Mouse (Mus musculus) megakaryocyte, embryonic 14.5 days (primary cell): ENCODE results near the gene Mrm1. TPM values are rescaled to one million over a fixed set of nuclear protein-coding genes. Genes with fewer than 3 reads are reported as not detected.
"Not testable (repeated sequence)": the region's sequence is repeated elsewhere in the genome, so short reads cannot be mapped to it uniquely, and the experiment has no call there.

Source experiments
- H3K27me3 ChIP-seq: replicated peaks from 2 replicates; pipeline ENCODE3; 2012; ENCODE audit warnings: inconsistent platforms
- H3K36me3 ChIP-seq: replicated peaks from 2 replicates; pipeline ENCODE3; 2012; ENCODE audit warnings: low read length, inconsistent platforms, mixed read lengths
- H3K4me1 ChIP-seq: 2 replicates; pipeline ENCODE4 v1.6.1; 2012; ENCODE audit warnings: inconsistent platforms
- H3K4me3 ChIP-seq: replicated peaks from 2 replicates; pipeline ENCODE3; 2012; ENCODE audit warnings: moderate library complexity, mild to moderate bottlenecking, inconsistent platforms
- H3K9me3 ChIP-seq: 2 replicates; pipeline ENCODE4 v1.6.1; 2012; ENCODE audit warnings: inconsistent platforms
- FLI1 ChIP-seq: IDR thresholded peaks from 2 replicates; pipeline ENCODE4 v1.6.1; 2012; ENCODE audit warnings: low read length, inconsistent platforms, mixed read lengths
- GATA1 ChIP-seq: IDR thresholded peaks from 3 replicates; pipeline ENCODE4 v1.6.1; 2012; ENCODE audit warnings: mixed read lengths, low read length, inconsistent platforms, borderline replicate concordance
- polyA plus RNA-seq: library from polyadenylated mRNA; stranded (reverse); fragments of >175 nt; gene quantifications from 2 replicates; pipeline ENCODE4 v1.2.3, GENCODE M21; 2012; ENCODE audit warnings: low replicate concordance; ENCODE audit not compliant: insufficient read depth

Gene Mrm1
- 1.3 and 4.3 TPM in 2 replicates for polyA plus RNA-seq

DNA sequence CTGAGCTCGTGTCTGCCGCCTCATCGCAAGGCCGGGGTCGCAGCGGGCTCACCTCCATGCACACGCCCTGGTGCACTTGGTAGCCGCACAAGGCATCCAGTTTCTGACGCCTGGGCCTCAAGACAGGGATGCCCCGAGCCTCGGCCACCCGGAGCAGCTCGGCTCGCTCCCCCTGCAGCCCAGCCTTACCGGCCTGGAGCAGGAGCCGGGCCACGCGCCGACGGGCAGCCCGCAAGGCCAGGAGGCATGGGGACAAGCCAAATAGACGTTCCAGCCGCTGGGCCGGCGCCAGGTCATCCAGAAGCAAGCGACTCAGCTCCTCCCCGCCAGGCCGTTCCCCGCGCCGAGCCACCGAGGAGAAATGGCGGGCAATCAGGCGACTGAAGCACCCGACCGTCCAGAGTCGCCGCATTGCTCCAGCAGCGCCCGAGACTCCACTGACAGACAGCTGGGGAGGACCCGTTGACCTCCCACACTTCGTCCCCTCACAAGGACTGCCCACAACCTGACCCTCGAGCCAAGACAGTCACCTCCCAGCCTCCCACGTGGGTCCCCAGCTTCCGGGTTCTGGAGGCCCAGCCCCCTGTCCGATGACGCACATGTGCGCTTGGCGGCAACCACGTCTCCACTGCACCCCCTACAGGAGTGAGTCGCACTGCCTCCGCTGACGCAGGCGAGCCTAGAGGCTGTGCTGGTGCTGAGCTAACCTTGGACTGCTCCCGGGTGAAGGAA lies at the start of gene Mrm1:
Gene Mrm1, minus strand, starts transcription at position 555 of the 732 bp plus-strand sequence.
- H3K4me1 ChIP-seq = peaks cover 79% of the 10 kb centered on the region
- TF ChIP-seq GATA1 (no peak), FLI1 (no peak)

DNA sequence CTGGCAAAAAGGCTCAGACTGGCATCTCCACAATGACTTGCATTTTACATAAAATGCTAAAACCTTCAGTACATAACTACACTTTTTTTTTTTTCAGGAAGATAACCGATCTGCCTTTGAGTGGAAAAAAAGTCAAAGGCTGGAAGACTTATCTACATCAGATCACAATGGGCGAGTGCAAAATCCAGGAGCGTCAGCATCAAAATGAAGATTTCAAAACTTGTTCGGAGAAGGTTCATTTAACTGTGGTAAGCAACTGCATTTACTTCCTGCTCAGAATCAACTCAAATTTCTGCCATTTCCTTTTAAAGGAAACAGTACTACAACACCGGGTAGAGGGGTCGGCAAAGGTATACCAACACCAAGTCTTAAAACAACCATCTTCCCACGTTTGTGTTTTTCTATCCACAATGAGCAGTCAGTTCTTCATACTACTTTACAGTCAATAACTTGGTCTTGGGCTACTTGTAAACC lies 49.5 kb upstream of the Mrm1 start:
- TF ChIP-seq GATA1 = no peak
- TF ChIP-seq FLI1 = no peak
- peaks cover 36% of the 10 kb centered on the region for H3K36me3 ChIP-seq

More for the DNA sequence above, at the start of gene Mrm1:
- Histone ChIP-seq H3K27me3 (no peaks in the 10 kb centered on the region), H3K36me3 (peaks cover 64% of the 10 kb centered on the region), H3K9me3 (no peaks in the 10 kb centered on the region), H3K4me3 (peak within 1 kb of the TSS; percentile 99)

DNA sequence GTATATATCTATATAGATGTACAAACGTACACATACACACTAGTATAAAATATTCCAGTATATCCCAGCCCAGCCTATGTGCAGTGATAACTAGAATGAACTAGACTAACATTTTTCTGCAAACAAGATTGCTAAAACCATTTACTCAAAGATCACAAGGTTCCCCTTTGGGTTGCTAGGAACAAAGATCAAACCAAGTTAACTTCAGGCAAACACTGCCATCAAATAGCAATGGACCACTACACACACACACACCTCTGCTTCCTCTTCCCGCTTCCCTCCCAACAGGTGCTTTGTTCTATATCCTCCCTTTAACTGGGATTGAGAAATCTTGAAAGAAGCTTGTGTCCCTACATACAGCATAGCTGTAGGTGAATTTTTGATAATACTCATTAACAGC lies 48.3 kb upstream of the Mrm1 start:
- peak overlapping the region; percentile 88 for H3K4me3 ChIP-seq
- H3K27me3 ChIP-seq = no peaks in the 10 kb centered on the region
- TF ChIP-seq GATA1 (no peak), FLI1 (no peak)
- peaks cover 55% of the 10 kb centered on the region for H3K4me1 ChIP-seq
- peaks cover 47% of the 10 kb centered on the region for H3K36me3 ChIP-seq
- no peaks in the 10 kb centered on the region for H3K9me3 ChIP-seq

More for the DNA sequence above, 49.5 kb upstream of the Mrm1 start:
- Histone ChIP-seq H3K4me3 (peak overlapping the region; percentile 93), H3K27me3 (no peaks in the 10 kb centered on the region), H3K9me3 (no peaks in the 10 kb centered on the region), H3K4me1 (peaks cover 54% of the 10 kb centered on the region)

DNA sequence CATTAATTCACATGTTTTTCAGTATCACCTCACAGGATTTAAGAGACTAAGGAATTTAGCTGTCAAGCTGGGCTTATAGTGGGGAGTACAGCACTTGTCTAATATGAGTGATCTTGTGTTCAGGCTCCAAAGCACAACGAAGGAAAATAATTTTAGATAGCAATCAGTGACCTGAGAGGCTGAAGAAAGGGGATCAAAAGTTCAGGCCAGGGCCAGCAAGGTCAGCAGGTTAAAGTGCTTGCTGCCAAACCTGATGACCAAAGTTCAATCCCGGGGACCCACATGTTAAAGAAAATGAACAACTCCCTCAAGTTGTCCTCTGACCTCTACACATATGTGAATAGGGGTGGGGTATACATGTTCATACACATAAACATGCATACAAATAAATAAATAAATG lies 46.0 kb upstream of the Mrm1 start:
- Histone ChIP-seq H3K4me1 (peaks cover 58% of the 10 kb centered on the region), H3K4me3 (no peak overlapping the region), H3K36me3 (peaks cover 69% of the 10 kb centered on the region), H3K27me3 (no peaks in the 10 kb centered on the region), H3K9me3 (no peaks in the 10 kb centered on the region)
- no peak for TF ChIP-seq GATA1
- TF ChIP-seq FLI1 = no peak

DNA sequence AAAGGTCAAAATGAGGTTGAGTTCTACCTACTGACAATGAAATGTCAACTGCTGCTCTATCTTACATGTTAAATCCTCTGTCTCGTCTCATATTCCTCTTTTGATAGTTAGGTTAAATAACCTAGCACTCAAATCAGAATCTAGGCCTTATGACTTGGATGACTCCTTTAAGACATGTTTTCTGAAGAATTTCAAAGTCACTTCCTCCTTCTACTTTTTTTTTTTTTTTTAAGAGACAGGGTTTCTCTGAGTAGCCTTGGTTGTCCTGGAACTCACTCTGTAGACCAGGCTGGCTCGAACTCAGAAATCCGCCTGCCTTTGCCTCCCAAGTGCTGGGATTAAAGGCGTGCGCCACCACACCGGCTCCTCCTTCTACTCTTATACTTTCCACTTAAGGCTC lies 36.0 kb upstream of the Mrm1 start:
- Histone ChIP-seq H3K4me3 (no peak overlapping the region), H3K9me3 (no peaks in the 10 kb centered on the region), H3K36me3 (peaks cover 92% of the 10 kb centered on the region), H3K27me3 (no peaks in the 10 kb centered on the region), H3K4me1 (peaks cover 26% of the 10 kb centered on the region)
- no peak for TF ChIP-seq GATA1

DNA sequence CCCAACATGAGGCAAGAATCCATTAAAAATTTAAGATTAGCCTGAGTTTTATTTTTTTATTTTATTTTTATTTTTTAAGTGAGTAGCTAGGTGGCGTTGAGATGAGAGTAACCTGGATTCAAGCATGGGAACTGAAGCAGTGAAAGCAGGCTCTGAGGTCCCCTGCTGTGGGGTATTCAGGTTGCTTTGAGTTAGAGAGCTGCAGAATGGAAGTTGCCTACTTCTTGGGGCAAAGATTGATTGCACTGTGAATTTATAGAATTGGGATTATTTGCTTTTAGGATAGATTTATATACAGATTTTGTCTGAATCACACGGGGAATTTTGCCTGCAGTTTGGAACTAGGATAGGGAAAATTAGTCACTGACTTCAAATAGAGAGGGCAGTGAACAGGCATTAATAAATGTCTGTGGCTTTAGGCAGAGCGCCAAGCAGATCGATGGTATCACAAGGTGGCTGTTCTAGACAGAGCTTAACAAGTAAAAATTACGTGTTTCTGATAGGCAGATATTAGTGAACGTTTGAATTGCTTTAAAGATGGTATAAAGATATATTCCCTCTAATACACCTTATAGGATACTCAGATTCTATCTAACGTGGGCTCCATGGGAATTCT lies 28.3 kb upstream of the Mrm1 start:
- Histone ChIP-seq H3K36me3 (peaks cover 89% of the 10 kb centered on the region), H3K27me3 (no peaks in the 10 kb centered on the region), H3K4me1 (no peaks in the 10 kb centered on the region), H3K9me3 (no peaks in the 10 kb centered on the region), H3K4me3 (no peak overlapping the region)
- TF ChIP-seq FLI1 = no peak
- TF ChIP-seq GATA1 = no peak

DNA sequence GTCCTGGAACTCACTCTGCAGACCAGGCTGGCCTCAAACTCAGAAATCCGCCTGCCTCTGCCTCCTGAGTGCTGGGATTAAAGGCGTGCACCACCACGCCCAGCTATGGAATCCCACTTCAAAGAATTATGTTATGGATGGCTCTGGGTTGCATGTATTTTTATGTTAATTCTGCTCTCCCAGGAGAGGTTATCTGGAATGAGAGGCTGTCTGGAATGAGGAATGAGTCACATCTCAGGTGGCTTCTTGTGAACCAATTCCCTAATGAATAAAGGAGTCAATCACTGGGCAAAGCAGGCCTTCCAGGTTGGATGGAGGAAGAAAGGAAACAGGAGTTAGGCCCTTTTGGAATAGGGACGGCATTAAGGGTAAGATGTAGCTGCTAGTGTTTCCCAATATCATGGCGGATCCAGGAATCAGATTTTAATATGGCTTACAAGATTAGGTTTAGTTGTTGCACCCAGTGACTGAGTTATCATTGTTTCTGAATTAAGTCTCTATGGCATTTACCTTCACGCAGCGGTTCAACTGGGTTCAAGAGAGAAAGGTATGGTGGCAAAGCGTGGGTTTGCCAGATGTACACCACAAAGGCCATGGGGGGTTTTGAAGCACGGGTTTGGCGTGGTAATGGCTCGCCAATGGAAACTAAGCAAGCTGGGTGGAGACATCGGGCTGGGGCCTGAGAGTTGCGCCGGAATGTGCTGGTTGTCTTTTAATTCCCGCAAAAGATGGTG lies 27.6 kb upstream of the Mrm1 start:
- H3K4me1 ChIP-seq = no peaks in the 10 kb centered on the region
- peaks cover 87% of the 10 kb centered on the region for H3K36me3 ChIP-seq
- no peaks in the 10 kb centered on the region for H3K9me3 ChIP-seq
- H3K27me3 ChIP-seq = no peaks in the 10 kb centered on the region
- H3K4me3 ChIP-seq = no peak overlapping the region
- TF ChIP-seq GATA1 = no peak
- no peak for TF ChIP-seq FLI1

DNA sequence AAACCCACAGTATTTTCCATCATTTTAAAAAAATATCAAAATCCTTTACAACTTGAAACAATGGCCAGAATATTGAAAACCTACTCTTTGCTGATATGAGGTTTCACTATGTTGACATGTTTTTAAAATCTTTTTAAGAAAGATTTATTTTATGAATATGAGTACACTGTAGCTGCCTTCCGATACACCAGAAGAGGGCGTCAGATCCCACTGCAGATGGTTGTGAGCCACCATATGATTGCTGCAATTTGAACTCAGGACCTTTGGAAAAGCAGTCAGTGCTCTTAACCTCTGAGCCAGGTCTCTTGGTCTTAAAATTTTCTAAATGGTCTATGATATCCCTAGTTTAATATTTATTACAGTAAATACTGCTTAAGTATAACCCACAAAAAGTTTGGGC lies 20.0 kb upstream of the Mrm1 start:
- Histone ChIP-seq H3K4me3 (no peak overlapping the region), H3K4me1 (0 out of 2 replicates have a peak, but pooled peaks cover under 1% of the 10 kb centered on the region), H3K27me3 (no peaks in the 10 kb centered on the region), H3K9me3 (no peaks in the 10 kb centered on the region), H3K36me3 (peaks cover 92% of the 10 kb centered on the region)
- TF ChIP-seq FLI1 (no peak), GATA1 (no peak)

DNA sequence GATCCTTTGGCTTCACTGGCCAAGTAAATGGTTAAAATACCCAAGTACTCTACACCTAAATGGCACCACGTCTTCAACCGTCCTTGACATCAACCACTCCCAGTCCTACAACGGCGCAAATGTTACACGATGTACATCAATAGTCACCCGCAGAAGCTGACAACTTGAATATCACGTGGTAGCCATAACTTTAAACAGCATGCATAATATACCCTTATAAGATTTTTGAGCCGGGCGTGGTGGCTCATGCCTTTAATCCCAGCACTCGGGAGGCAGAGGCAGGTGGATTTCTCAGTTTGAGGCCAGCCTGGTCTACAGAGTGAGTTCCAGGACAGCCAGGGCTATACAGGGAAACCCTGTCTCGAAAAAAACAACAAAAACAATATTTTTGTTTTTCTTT lies 10.2 kb upstream of the Mrm1 start:
- H3K27me3 ChIP-seq, H3K9me3 ChIP-seq: not testable (repeated sequence)
- Histone ChIP-seq H3K4me3 (peak overlapping the region; percentile 99), H3K36me3 (peaks cover 79% of the 10 kb centered on the region), H3K4me1 (peaks cover 70% of the 10 kb centered on the region)

DNA sequence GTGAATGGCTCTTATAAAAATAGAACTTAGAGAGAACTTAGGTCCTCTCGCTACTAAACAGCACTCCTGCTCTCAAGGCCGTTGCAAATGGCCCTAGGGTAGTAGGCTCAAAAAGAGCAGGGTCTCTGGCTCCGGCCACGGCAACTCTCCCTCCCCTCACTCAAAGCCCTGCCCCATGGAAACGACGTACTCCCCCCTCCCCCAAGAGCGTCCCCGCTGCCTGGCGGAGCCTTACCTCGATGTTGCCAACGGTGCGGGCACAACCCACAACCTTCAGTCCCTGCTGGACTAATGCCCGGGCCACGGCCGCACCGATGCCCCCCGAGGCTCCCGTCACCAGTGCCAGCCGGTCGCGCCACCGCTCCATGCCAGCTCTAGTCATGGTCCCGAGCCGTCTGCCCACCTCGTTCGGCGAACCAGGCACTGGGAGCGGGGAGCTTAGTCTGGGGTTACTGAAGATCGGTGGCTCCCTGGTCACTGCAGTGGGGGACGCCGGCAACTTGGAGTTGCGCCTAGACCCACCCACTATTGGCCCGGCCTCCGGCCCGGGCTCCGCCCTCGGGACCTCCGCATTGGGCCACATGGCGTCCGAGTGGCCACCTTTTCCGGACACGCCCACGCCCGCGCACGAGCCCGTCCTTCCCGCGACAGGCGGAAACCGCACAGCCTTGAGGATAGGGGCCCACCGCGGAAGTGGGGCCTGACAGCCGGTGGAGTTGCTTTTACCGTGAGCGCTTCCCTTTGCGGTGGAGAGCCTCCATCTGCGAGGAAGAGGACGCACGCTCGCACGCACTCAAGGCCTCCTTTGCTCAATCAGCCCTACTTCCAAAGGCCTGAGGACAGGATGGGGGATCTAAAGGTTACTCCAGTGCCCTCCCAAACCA lies 9.4 kb upstream of the Mrm1 start, which contains the start of gene Dhrs11:
Gene Dhrs11, minus strand, starts transcription at position 479 of the 884 bp plus-strand sequence.
- Histone ChIP-seq H3K36me3 (peaks cover 79% of the 10 kb centered on the region), H3K4me1 (peaks cover 74% of the 10 kb centered on the region), H3K4me3 (peak within 1 kb of the TSS; percentile 99), H3K9me3 (no peaks in the 10 kb centered on the region), H3K27me3 (no peaks in the 10 kb centered on the region)
- TF ChIP-seq GATA1 (0 out of 3 replicates have a peak, but pooled peaks have one; percentile 18), FLI1 (peak; percentile 96)
